Mouse (Mus musculus): Measurements from ENCODE around the gene Car5a.

Car5a gene

DNA sequence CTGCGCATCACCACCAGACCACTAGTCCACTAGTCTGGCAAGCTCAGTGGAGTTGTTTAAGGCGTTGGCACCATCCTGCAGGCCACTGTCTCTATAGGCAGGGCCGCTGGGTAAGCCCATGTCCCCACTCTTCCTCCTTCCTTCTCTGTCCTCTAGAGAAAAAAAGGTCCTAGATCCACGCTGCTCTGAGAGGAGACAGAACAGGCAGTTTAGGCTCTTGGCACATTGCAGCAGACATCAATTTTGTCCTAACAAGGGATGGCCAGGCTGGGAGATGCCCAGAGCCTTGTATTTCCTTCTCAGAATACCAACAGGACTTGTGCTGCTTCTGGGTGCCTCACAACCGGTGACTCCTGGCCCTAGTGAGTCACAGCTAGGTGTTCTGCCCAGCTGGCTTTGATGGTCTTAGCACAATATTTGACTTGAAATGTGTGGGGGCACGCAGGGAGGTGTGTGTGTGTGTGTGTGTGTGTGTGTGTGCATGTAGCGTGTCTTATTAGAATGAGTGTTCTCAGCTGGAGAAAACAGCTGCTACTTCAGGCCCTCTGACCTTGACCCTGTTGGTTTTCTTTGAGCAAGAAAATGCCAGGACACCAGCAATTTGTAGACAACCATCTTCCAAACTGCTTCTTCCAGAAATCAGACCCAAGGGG is 66.8 kb downstream of the Car5a start:
- no peak for DNase-seq (ENCODE audit: low read depth)

DNA sequence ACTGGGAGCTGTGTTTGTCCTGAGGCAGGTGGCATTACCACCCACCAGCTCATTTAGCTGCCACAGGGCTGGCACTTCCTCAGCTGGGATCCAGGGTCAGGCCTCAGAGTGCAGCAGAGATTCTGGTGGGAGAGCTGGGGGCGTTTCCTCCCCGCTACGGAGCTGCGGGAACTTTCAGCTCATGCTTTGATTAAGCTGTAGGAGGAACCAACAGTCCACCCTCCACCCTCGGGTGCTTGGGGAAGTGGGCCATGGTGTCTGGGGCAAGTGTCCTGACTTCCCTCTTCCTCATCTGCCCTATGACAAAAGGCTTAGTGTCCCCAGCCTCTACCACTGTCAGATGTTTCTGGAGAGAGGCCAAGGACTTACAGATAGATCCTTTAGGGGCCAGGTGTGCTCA is 67.5 kb downstream of the Car5a start:
- no peak for DNase-seq (ENCODE audit: low read depth)

- DNase-seq (ENCODE audit: low read depth), result no peak
Measured at GRCm38 (mm10) chr8:121875517-121875916, 69.2 kb downstream of the Car5a start.

- DNase-seq (ENCODE audit: low read depth), result no peak
Measured at GRCm38 (mm10) chr8:121875045-121875444, 69.7 kb downstream of the Car5a start.

- DNase-seq (ENCODE audit: low read depth), result no peak
Measured at GRCm38 (mm10) chr8:121874031-121874430, 70.7 kb downstream of the Car5a start.

GRCm38 (mm10) chr8:121871833-121872440 is 72.8 kb downstream of the Car5a start:
- no peak for DNase-seq (ENCODE audit: low read depth)

- no peak for DNase-seq (ENCODE audit: low read depth)
Measured at GRCm38 (mm10) chr8:121870190-121870589, 74.5 kb downstream of the Car5a start.

GRCm38 (mm10) chr8:121868896-121869295 is 75.8 kb downstream of the Car5a start:
- DNase-seq (ENCODE audit: low read depth), result no peak

- no peak for DNase-seq (ENCODE audit: low read depth)
Measured at GRCm38 (mm10) chr8:121868196-121868595, 76.5 kb downstream of the Car5a start.

Data from c-Kit-positive CD71-negative TER-119-negative erythroid progenitor cells, embryonic 14.5 days (primary cell).